Mouse (Mus musculus): ENCODE measurements around the gene Ndufv2. TPM values are rescaled to one million over a fixed set of nuclear protein-coding genes. Genes with fewer than 3 reads are reported as not detected.

Gene Ndufv2
- polyA plus RNA-seq (2017; shearing (Covaris generic)): 250 TPM

DNA sequence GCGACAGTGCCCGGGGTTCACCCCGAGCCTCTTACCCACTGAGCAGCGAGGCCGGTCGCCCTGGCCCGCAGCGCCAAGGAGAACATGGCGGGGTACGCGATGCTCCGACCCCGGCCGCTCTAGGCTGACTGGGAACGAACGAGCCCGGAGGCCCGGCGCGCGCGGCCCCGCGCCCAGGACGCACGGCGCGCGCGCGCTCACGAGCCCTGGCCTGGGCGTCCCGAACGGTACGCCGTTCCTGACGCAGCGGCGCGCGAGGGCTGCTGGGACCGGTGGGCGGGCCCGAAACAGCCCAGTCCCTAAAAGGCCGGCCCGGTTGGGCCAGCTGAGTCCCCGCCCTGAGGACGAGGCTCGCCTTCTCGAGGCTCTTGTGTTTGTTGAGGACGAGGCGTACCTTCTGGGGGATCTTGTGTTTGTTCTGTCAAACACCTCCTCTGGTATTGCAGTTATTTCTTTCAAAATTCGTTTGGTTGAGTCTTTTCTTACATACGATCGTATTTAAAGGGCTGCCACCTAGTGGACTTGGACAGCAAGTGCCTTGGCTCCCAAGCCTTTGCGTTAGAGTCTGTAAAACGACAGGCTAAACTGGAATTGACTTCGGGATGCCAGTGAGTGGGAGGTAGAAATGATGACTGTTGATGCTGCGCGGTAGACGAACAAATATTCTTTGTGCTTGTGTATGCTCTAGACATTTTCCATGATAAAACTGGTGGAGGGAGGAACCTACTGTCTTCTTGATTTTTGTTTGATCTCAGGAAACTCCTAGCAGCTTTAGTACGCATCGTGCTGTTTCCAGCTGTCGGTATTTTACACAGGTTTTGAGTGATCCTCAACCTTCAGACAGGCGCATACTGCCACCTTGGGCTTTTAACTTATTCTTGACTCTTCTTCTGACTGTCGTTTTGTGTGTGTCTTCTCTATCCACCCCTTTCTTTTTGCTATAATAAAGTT is at the start of gene Ndufv2:
Gene Ndufv2, minus strand, starts transcription at position 180 of the 951 bp plus-strand sequence.

GRCm38 (mm10) chr17:66123066-66123815 is 21.9 kb upstream of the Ndufv2 start, which contains the start of gene Ddx11:
TSS of gene Ddx11 (plus strand) at chr17:66123520.

DNA sequence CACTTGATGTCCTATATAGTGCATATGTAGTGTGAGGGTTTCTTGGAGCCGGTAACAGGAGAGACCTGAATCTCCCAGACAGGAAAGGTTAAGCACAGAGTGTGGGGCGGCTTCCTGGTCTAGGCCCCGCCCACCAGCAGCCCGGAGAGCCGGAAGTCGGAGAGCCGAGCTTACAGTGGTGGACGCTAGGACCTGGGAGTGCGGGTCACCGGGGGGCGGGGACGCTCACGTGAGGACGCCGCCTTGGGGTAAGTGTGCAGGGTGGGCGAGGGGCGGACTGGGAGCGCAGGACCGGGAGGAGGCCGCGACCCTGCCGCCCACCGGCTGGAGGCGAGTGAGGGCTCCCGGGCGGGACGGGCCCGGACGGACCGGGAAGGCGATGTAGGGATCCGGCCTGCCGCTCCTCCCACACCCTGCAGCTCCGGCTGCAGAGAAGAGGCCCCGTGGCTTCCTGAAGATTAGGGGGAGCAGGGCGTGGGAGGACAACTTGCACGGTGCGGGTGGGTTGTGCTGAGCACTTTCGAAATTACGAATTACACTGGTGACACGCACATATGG is 10.1 kb upstream of the Ndufv2 start, which contains the start of gene Washc1:
Gene Washc1, plus strand, starts transcription at position 144 of the 558 bp plus-strand sequence.

DNA sequence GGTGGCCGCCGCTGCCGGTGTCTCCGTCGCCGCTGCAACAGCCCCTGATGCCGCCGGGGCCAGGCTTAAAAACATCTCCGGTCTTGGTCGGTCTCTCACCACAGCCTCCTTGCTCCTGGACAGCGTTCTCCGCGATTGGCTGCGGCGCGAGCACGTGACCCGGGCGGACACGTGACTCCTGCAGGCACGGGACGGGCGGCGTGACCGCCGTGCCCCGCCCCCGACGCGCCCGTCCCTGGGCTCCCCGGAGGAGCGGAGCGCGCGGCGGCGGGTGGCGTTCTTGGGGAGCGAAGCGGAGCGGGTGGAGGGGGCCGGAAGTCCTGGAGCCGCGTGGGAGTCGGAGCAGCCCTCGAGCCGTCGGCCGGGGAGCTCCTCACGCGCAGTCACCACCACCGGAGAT is 24.4 kb downstream of the Ndufv2 start, which contains the start of gene Ankrd12:
Gene Ankrd12, minus strand, starts transcription at position 156 of the 400 bp plus-strand sequence.

Other genes with a start within 250 kb of the Ndufv2 start
- 46.0 TPM for gene Ralbp1, start 215.8 kb downstream of the Ndufv2 start, polyA plus RNA-seq (2017; shearing (Covaris generic))
- gene Twsg1, start 150.3 kb downstream of the Ndufv2 start, polyA plus RNA-seq (2017; shearing (Covaris generic)): 43.1 TPM
- 189 TPM for gene Ankrd12, start 24.5 kb downstream of the Ndufv2 start, polyA plus RNA-seq (2017; shearing (Covaris generic))
- gene Washc1, start 10.0 kb upstream of the Ndufv2 start, polyA plus RNA-seq (2017; shearing (Covaris generic)): 16.6 TPM
- gene Ddx11, start 22.0 kb upstream of the Ndufv2 start, polyA plus RNA-seq (2017; shearing (Covaris generic)): 36.1 TPM